In genomic region chr12:108303778-108304365, GRCm38 (mm10) we compare ENCODE assay signal across 24 mouse cellular contexts. TPM values are rescaled to one million over a fixed set of nuclear protein-coding genes. Genes with fewer than 3 reads are reported as not detected.
A peak's percentile ranks its signal among the peaks of the same experiment; 100 is the strongest.
DNase-seq lines count a peak whose midpoint lies in the region; ATAC-seq and TF ChIP-seq lines count a peak whose summit lies in the region.
"Had no signal": no experiment of that assay in that cellular context is flagged by ENCODE, and none has a peak within 500 bp of the region (broad histone marks: within the 10 kb centered on the region; RNA-seq: fewer than 3 reads in every experiment).

No protein-coding gene starts in this region.

- DNase-seq in heart, adult 18-20 months = peak; percentile 38 to 62
- DNase-seq in heart, embryonic 10.5 days (ENCODE audit: low spot score) = no peak
- peak; percentile 50 for DNase-seq in lung, postnatal 0 days (ENCODE audit: low spot score)
- DNase-seq in lung, postnatal 14 days = no peak
- DNase-seq in NIH3T3 (ENCODE audit: low read depth) = peak; percentile 82
- no peak for DNase-seq in embryo, embryonic 10 days (ENCODE audit: low spot score)
- no peak for DNase-seq in layer of hippocampus, adult 9-10 months (ENCODE audit: low spot score)
- DNase-seq: adrenal gland, postnatal 36 days; cerebellum, adult 18-20 months; cerebellum, postnatal 14 days; kidney, postnatal 25 days; thymus, postnatal 14 days had no signal

- H3K27ac ChIP-seq in heart, embryonic 10.5 days = no peak overlapping the region
- H3K27ac ChIP-seq in lung, postnatal 0 days (ENCODE audit: low read length) = no peak overlapping the region
- H3K27ac ChIP-seq in olfactory bulb, adult 2 months (ENCODE audit: insufficient read depth, low read depth, low read length) = peak overlapping the region; percentile 16; the same call in 1 of the 2 replicates
- H3K27ac ChIP-seq: embryonic facial prominence, embryonic 12.5 days; forebrain, embryonic 13.5 days; heart, embryonic 15.5 days; hindbrain, embryonic 15.5 days; layer of hippocampus, adult 2 months; limb, embryonic 13.5 days; liver, embryonic 14.5 days; midbrain, embryonic 12.5 days had no signal

- no peaks in the 10 kb centered on the region for H3K9me3 ChIP-seq in heart, embryonic 10.5 days
- H3K9me3 ChIP-seq in lung, postnatal 0 days (ENCODE audit: low read length) = no peaks in the 10 kb centered on the region
- H3K9me3 ChIP-seq: embryonic facial prominence, embryonic 12.5 days; forebrain, embryonic 13.5 days; heart, embryonic 15.5 days; hindbrain, embryonic 15.5 days; limb, embryonic 13.5 days; midbrain, embryonic 12.5 days had no signal

- H3K4me3 ChIP-seq in heart, embryonic 10.5 days = no peak overlapping the region
- H3K4me3 ChIP-seq in lung, postnatal 0 days (ENCODE audit: low read depth, low read length) = no peak overlapping the region
- H3K4me3 ChIP-seq in olfactory bulb, adult 2 months (ENCODE audit: insufficient read depth, low read depth, low read length) = no peak overlapping the region
- H3K4me3 ChIP-seq: embryonic facial prominence, embryonic 12.5 days; forebrain, embryonic 13.5 days; heart, embryonic 15.5 days; hindbrain, embryonic 15.5 days; layer of hippocampus, adult 2 months; limb, embryonic 13.5 days; midbrain, embryonic 12.5 days had no signal

- no peak overlapping the region for H3K9ac ChIP-seq in lung, postnatal 0 days (replicated peaks; ENCODE audit: low read depth)
- H3K9ac ChIP-seq: embryonic facial prominence, embryonic 12.5 days; forebrain, embryonic 13.5 days; heart, embryonic 15.5 days; hindbrain, embryonic 15.5 days; limb, embryonic 13.5 days; liver, embryonic 14.5 days; midbrain, embryonic 12.5 days had no signal

- no peak for TF ChIP-seq EP300 in lung, postnatal 0 days (IDR thresholded peaks at IDR 0.05)

- H3K27me3 ChIP-seq in heart, embryonic 10.5 days (ENCODE audit: insufficient read depth, poor library complexity, severe bottlenecking) = peaks cover 55% of the 10 kb centered on the region
- H3K27me3 ChIP-seq in lung, postnatal 0 days (replicated peaks; ENCODE audit: insufficient read depth, low read length) = peaks cover 5% of the 10 kb centered on the region; the same call in 1 of the 2 replicates
- H3K27me3 ChIP-seq: hindbrain, embryonic 15.5 days; Patski had no signal

- H3K36me3 ChIP-seq in heart, embryonic 10.5 days = no peaks in the 10 kb centered on the region
- H3K36me3 ChIP-seq in lung, postnatal 0 days (ENCODE audit: insufficient read depth, low read length) = no peaks in the 10 kb centered on the region
- H3K36me3 ChIP-seq: embryonic facial prominence, embryonic 12.5 days; heart, embryonic 15.5 days; hindbrain, embryonic 15.5 days; limb, embryonic 13.5 days; midbrain, embryonic 12.5 days had no signal

- 65% methylated on average over 6 of the region's 6 CpGs for WGBS in heart, embryonic 10.5 days
- WGBS in lung, postnatal 0 days = 33% methylated on average over 6 of the region's 6 CpGs
- 21% methylated on average over 6 of the region's 6 CpGs for WGBS in olfactory bulb, adult 2 months

- TF ChIP-seq POLR2A in olfactory bulb, adult 2 months (IDR thresholded peaks at IDR 0.05; ENCODE audit: insufficient read depth, low read depth, low read length) = no peak

- TF ChIP-seq CTCF in lung, postnatal 0 days (IDR thresholded peaks at IDR 0.05) = no peak
- TF ChIP-seq CTCF in olfactory bulb, adult 2 months (IDR thresholded peaks at IDR 0.05; ENCODE audit: insufficient read depth, low read depth, low read length) = no peak

- peaks cover 15% of the 10 kb centered on the region for H3K4me1 ChIP-seq in heart, embryonic 10.5 days
- no peaks in the 10 kb centered on the region for H3K4me1 ChIP-seq in lung, postnatal 0 days (ENCODE audit: insufficient read depth, low read depth, low read length)
- H3K4me1 ChIP-seq in olfactory bulb, adult 2 months (ENCODE audit: control insufficient read depth, insufficient read depth, low read length) = peaks cover 39% of the 10 kb centered on the region

- ATAC-seq in lung, postnatal 0 days = no peak
- ATAC-seq: forebrain, embryonic 13.5 days; Patski had no signal

- no peak overlapping the region for H3K4me2 ChIP-seq in lung, postnatal 0 days (replicated peaks; ENCODE audit: low read depth, low read length)
- H3K4me2 ChIP-seq: embryonic facial prominence, embryonic 12.5 days; forebrain, embryonic 13.5 days; heart, embryonic 15.5 days; hindbrain, embryonic 15.5 days; limb, embryonic 13.5 days; midbrain, embryonic 12.5 days had no signal

RNA-seq across cellular contexts. Expression of gene Hhipl1, which starts 2.2 kb away (rescaled TPM):
- 1 to 10 TPM; 1.3 to 2.1 TPM for total RNA-seq in heart, adult 18-20 months (2021)
- polyA plus RNA-seq in heart, embryonic 10.5 days (2016; fragmentation: Nextera tagmentation; extraction: Ambion mirVana) = 0.28 and 0.64 TPM in 2 replicates
- 0.35 and 0.57 TPM in 2 replicates for polyA plus RNA-seq in lung, postnatal 0 days (2015; fragmentation: Nextera tagmentation; extraction: Ambion mirVana)
- polyA plus RNA-seq in olfactory bulb, adult 2 months (2012; ENCODE audit: insufficient read depth, insufficient read length, low replicate concordance, missing spikeins) = not detected in 2 replicates
- total RNA-seq: hematopoietic stem cell, adult 5-6 weeks; megakaryocyte, adult 5-6 weeks had no signal

RNA-seq across cellular contexts. Expression of gene Ccdc85c, which starts 28.6 kb away (rescaled TPM):
- 10 to 100 TPM; 38.5 to 42.5 TPM for total RNA-seq in heart, adult 18-20 months (2021)
- polyA plus RNA-seq in heart, embryonic 10.5 days (2016; fragmentation: Nextera tagmentation; extraction: Ambion mirVana) = 5.7 and 6.7 TPM in 2 replicates
- 4.1 and 4.5 TPM in 2 replicates for polyA plus RNA-seq in lung, postnatal 0 days (2015; fragmentation: Nextera tagmentation; extraction: Ambion mirVana)
- polyA plus RNA-seq in olfactory bulb, adult 2 months (2012; ENCODE audit: insufficient read depth, insufficient read length, low replicate concordance, missing spikeins) = not detected in 2 replicates

RNA-seq across cellular contexts. Expression of gene Cyp46a1, which starts 30.3 kb away (rescaled TPM):
- total RNA-seq in heart, adult 18-20 months (2021) = under 1 TPM; 0.45 to 0.95 TPM
- 4.4 and 5.9 TPM in 2 replicates for polyA plus RNA-seq in heart, embryonic 10.5 days (2016; fragmentation: Nextera tagmentation; extraction: Ambion mirVana)
- polyA plus RNA-seq in lung, postnatal 0 days (2015; fragmentation: Nextera tagmentation; extraction: Ambion mirVana) = 1.0 and 1.3 TPM in 2 replicates
- polyA plus RNA-seq in olfactory bulb, adult 2 months (2012; ENCODE audit: insufficient read depth, insufficient read length, low replicate concordance, missing spikeins) = not detected in 2 replicates
- total RNA-seq: megakaryocyte, adult 5-6 weeks had no signal

Comparison
In these comparisons a context has a peak if more than half of its experiments do, and no peak if none do; other contexts are left out.
1. DNase-seq: peak in heart, adult 18-20 months (2 of 2), lung, postnatal 0 days (single experiment) and NIH3T3 (single experiment); none in heart, embryonic 10.5 days (single experiment), lung, postnatal 14 days (single experiment), embryo, embryonic 10 days (single experiment) and layer of hippocampus, adult 9-10 months (single experiment).